Mouse (Mus musculus): ENCODE data around the gene Skil.

DNA sequence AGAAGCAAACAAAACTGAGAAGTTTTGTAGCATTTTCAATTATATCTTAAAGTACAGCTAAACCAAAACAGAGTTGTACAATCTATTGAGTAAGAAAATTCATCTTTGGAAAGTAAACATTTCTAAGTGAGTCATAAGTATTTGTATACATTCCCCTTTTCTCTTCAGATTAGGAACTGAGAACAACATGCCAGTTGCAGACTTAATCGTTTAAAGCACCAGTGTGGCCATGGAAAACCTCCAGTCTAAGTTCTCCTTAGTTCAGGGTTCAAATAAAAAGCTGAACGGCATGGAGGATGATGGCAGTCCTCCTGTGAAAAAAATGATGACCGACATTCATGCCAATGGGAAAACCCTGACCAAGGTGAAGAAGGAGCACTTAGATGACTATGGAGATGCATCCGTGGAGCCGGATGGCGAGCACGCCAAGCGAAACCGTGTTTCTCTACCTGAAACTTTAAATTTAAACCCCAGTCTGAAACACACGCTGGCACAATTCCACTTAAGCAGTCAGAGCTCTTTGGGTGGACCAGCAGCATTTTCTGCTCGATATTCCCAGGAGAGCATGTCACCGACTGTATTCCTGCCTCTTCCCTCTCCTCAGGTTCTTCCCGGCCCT, 2.4 kb downstream of the Skil start:
- TF ChIP-seq CTCF (IDR thresholded peaks at IDR 0.05; ENCODE audit: extremely low read depth, insufficient read depth, low read length) (no peak), POLR2A (IDR thresholded peaks at IDR 0.05; ENCODE audit: extremely low read depth, insufficient read depth, low read length) (no peak)
